Mouse (Mus musculus) hindbrain, embryonic 13.5 days (tissue): ENCODE results near the gene Lce3a. TPM values are rescaled to one million over a fixed set of nuclear protein-coding genes. Genes with fewer than 3 reads are reported as not detected.

Source experiments
- polyA plus RNA-seq: library from polyadenylated mRNA; unstranded; fragments of >200 nt; fragmentation: Nextera tagmentation; extraction: Ambion mirVana; gene quantifications from 2 replicates; pipeline ENCODE4 v1.2.1, GENCODE M21; 2015

Lce3a gene
- polyA plus RNA-seq, 1 experiment from 2014 or later = not detected

Other genes starting within 250 kb of the Lce3a start
- not detected in 2 replicates for gene Lce1c, start 247.0 kb downstream of the Lce3a start, polyA plus RNA-seq
- gene Lce1d, start 239.0 kb downstream of the Lce3a start, polyA plus RNA-seq = not detected in 2 replicates
- not detected in 2 replicates for gene Lce1e, start 217.2 kb downstream of the Lce3a start, polyA plus RNA-seq
- gene Lce1f, start 205.9 kb downstream of the Lce3a start, polyA plus RNA-seq = not detected in 2 replicates
- not detected in 2 replicates for gene Gm38119, start 187.1 kb downstream of the Lce3a start, polyA plus RNA-seq
- gene Lce1g, start 173.9 kb downstream of the Lce3a start, polyA plus RNA-seq = not detected in 2 replicates
- not detected in 2 replicates for gene Lce1h, start 161.2 kb downstream of the Lce3a start, polyA plus RNA-seq
- not detected in 2 replicates for gene Lce1i, start 147.3 kb downstream of the Lce3a start, polyA plus RNA-seq
- gene Lce1j, start 135.7 kb downstream of the Lce3a start, polyA plus RNA-seq = not detected in 2 replicates
- gene Lce1k, start 118.3 kb downstream of the Lce3a start, polyA plus RNA-seq = not detected in 2 replicates
- not detected in 2 replicates for gene Kprp, start 99.0 kb downstream of the Lce3a start, polyA plus RNA-seq
- not detected in 2 replicates for gene Lce1l, start 74.9 kb downstream of the Lce3a start, polyA plus RNA-seq
- not detected in 2 replicates for gene 2310050C09Rik, start 56.0 kb downstream of the Lce3a start, polyA plus RNA-seq
- not detected in 2 replicates for gene Lce3b, start 6.7 kb upstream of the Lce3a start, polyA plus RNA-seq
- gene Lce3c, start 18.3 kb upstream of the Lce3a start, polyA plus RNA-seq = not detected in 2 replicates
- gene Lce3d, start 31.2 kb upstream of the Lce3a start, polyA plus RNA-seq = not detected in 2 replicates
- gene Lce3e, start 40.8 kb upstream of the Lce3a start, polyA plus RNA-seq = not detected in 2 replicates
- gene Lce3f, start 66.0 kb upstream of the Lce3a start, polyA plus RNA-seq = not detected in 2 replicates
- 1.1 and 1.6 TPM in 2 replicates for gene Crct1, start 89.5 kb upstream of the Lce3a start, polyA plus RNA-seq
- not detected in 2 replicates for gene Lce1m, start 92.8 kb upstream of the Lce3a start, polyA plus RNA-seq
- not detected in 2 replicates for gene Gm4858, start 142.6 kb upstream of the Lce3a start, polyA plus RNA-seq
- gene Crnn, start 218.6 kb upstream of the Lce3a start, polyA plus RNA-seq = not detected in 2 replicates